Mouse (Mus musculus): Measurements from ENCODE around the gene Nras.

Nras gene

DNA sequence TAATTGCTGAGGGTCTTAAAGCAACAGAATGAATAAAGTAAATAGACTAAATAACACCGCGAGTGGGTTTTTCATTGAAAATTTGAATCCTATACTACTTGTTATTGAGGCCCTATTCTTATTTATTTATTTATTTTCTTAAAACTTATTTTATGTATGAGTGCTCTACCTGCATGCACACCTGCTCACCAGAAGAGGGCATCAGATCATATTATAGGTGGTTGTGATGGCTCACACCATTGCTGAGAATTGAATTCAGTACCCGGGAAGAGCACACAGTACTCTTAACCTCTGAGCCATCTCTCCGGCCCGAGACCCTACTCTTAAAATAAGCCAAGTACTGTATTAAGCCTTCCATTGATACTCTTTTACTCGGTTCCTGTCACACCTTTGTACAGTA is 41.6 kb downstream of the Nras start:
- DNase-seq = no peak

DNA sequence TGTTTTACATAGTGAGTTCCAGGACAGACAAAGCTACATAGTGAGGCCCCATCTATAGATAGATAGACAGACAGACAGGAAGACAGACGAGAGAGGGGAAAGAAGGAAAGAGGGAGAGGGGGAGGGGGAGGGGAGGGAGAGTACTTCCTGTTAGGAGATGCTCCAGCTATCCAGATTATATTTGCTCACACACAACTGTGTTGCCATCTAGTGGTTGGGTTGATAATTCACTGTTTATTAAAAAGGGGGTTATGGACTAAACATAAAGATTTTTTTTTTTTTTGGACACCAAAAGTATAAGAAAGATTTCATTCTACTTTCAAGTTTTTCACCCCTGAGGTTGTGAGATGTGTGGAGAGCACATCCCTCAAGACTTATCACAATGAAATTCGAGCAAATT is 42.6 kb downstream of the Nras start:
- no peak for DNase-seq

DNA sequence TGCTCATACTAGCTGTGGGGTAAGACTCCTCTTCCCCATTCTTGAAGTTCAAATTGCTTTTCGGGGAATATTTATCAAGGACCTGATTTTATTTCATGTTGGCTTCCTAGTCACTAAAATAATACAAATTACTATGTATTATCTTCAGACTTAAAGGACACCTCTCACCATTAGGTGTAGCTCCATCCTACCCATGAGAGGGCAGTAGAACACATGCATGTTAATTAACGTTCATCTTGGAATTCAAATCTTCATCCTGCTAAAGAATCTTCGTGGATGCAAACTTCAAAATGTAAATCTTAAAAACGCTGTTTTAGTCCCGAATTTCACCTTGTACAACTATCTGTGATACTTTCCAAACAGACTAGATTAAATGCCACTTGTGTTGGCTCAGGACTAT is 43.1 kb downstream of the Nras start:
- no peak for DNase-seq

GRCm38 (mm10) chr3:103101909-103102308 is 43.8 kb downstream of the Nras start:
- no peak for DNase-seq

DNA sequence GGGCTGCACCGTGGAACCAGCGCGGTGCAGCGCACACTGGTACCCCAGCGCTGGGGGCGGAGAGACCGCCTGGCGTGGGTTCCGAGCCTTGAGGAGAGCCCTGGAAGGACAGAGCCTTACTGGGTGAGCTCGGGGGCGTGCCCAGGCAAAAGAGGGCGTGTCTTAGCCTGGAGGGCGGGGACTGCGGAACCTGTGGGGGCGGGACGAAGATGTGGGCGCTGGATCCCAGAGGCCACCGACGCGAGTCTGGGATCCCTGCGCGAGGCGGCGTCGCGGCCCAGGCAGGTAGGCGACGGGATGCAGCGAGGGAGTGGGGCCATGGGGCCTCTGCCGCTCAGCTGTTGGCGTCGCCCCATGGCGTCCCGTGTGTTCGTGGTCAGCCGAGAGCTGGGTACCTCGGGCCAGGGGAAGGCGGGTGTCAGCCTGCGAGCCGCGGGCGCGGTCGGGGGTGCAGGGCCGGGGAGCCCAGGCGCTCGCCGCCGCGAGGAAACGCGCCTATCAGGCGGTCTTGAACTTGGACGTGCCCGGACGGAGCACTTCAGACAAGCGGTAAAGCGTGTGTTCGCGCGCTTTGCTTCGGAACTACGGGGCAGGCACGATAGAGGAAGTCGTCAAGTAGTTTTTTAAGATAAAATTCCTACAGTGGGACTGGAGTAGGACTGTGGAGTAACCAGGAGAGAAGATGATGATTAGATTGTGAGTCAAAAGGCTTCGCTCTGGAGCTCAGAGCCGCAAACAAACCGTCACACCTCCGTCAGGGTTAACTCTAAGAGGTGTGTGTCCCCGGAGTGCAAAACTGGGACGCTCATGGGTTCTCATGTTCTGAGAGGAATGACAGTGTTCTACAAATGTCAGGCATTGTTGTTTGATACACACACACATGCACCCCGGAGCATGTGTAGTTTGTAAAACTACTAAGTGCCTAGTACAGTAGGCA is 44.6 kb downstream of the Nras start, which contains the start of gene Dennd2c:
TSS of gene Dennd2c (plus strand) at position 151 of the 937 bp plus-strand sequence.
- DNase-seq = peak; percentile 90

DNA sequence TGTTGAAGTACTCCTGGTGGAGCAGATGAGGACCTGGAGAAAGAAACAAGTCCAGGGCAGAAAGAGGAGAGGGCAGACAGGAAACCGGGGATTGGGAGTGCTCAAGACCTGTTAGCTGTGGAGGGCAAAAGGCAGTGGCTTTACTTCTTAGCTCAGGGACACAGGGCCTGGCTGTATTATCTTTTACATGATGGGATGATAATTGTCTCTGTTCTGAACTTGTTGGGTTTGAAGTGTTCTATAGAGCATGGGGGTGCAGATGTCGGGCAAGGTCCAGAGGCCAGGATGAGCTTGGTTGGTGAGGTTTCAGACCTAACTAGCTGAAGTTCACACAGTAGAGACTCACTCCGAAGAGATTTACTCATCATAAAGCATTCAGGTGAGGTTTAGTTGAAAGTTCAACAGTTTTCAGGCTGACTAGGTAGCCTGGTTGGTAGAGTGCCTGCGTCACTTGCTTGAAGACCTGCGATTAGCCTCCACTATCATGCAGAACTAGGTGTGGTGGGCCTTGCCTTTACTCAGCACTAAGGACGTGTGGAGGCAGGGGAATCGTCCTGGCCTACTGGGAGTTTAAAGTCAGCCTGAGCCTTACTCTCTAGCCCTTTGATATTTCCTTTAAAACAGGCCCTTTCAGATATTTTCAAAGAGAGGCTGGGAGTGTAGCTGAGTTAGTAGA is 49.6 kb downstream of the Nras start:
- no peak for DNase-seq

DNA sequence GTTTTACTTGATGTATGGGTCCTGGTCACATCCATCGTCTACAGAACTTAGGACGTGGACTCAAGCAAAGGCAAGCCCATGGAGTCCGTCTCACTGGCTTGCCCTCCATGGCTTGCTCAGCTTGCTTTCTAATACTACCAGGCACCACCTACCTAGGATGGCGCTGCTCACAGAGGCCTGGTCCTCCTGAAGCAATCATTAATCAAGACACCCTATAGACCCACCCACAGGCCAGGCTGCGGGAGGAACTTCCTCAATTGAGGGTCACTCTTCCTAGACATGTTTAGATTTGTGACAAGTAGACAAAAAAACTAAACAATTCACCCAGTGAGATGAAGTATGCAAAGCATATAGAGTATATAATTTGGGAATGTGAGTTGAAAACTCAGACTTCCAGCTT is 54.1 kb downstream of the Nras start:
- DNase-seq = no peak
